In the genomic region with DNA sequence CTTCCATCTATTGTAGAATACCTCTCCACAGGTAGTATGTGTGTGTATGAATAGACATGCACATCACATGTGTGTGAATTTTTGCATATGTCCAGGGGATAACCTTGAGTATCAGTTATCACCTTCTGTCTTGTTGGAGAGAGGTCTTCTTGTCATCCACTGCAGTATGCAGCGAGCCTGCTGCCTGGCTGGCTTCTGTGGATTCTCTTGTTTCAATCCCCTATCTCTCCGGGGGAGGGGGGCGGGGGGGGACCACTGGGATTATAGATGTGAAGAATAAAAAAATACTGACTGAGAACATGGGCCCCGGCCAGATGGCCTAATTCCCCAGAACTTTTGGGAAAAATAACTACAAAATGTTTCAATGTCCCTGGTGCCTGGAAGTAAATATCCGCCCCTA, we compare ENCODE assay signal across 30 mouse cellular contexts.
DNase-seq lines count a peak whose midpoint lies in the region; ATAC-seq and TF ChIP-seq lines count a peak whose summit lies in the region.
"Had no signal": no experiment of that assay in that cellular context is flagged by ENCODE, and none has a peak within 500 bp of the region (broad histone marks: within the 10 kb centered on the region; RNA-seq: fewer than 3 reads in every experiment).

No protein-coding gene starts in this region.

- no peaks in the 10 kb centered on the region for H3K36me3 ChIP-seq in forebrain, embryonic 11.5 days (ENCODE audit: control insufficient read depth, insufficient read depth, low read length)
- H3K36me3 ChIP-seq in forebrain, embryonic 15.5 days = no peaks in the 10 kb centered on the region
- no peaks in the 10 kb centered on the region for H3K36me3 ChIP-seq in heart, postnatal 0 days (replicated peaks; ENCODE audit: control insufficient read depth, insufficient read depth, low read length)
- H3K36me3 ChIP-seq: embryonic facial prominence, embryonic 10.5 days; embryonic facial prominence, embryonic 13.5 days; G1E; heart, embryonic 13.5 days; hindbrain, embryonic 12.5 days; intestine, embryonic 15.5 days had no signal

- DNase-seq in forebrain, embryonic 11.5 days (ENCODE audit: low spot score) = peak; percentile 11
- no peak for DNase-seq in heart, postnatal 0 days (ENCODE audit: low spot score)
- DNase-seq in heart, postnatal 36 days = no peak
- DNase-seq in kidney, postnatal 10 days = peak; percentile 0
- no peak for DNase-seq in kidney, adult 11 months
- DNase-seq: adrenal gland, postnatal 10 days; adrenal gland, postnatal 36 days; B cell, adult 2 months; cerebellum, adult 18-20 months; cerebellum, postnatal 10 days; cerebellum, postnatal 36 days; embryo, embryonic 11 days; forebrain, postnatal 0 days; gastrocnemius, adult 2 months; gastrocnemius, postnatal 14 days; heart, adult 2 months; heart, postnatal 4 days; kidney, adult 18-20 months; kidney, adult 9 months had no signal

- TF ChIP-seq EP300 in heart, postnatal 0 days (IDR thresholded peaks at IDR 0.05; ENCODE audit: low read depth) = no peak

- H3K9ac ChIP-seq in forebrain, embryonic 11.5 days (ENCODE audit: low read length) = no peak overlapping the region
- no peak overlapping the region for H3K9ac ChIP-seq in forebrain, embryonic 15.5 days (replicated peaks)
- H3K9ac ChIP-seq in heart, postnatal 0 days (replicated peaks; ENCODE audit: low read depth, low read length) = no peak overlapping the region
- H3K9ac ChIP-seq: embryonic facial prominence, embryonic 13.5 days; forebrain, embryonic 13.5 days; forebrain, postnatal 0 days; heart, embryonic 13.5 days; hindbrain, embryonic 12.5 days; intestine, embryonic 15.5 days had no signal

- TF ChIP-seq CTCF in heart, postnatal 0 days (IDR thresholded peaks at IDR 0.05; ENCODE audit: low read depth) = no peak

- H3K4me1 ChIP-seq in forebrain, embryonic 11.5 days (replicated peaks; ENCODE audit: control insufficient read depth, insufficient read depth, low read length) = peaks cover 2% of the 10 kb centered on the region; the same call in 1 of the 2 replicates
- H3K4me1 ChIP-seq in forebrain, embryonic 15.5 days = peaks cover 16% of the 10 kb centered on the region
- no peaks in the 10 kb centered on the region for H3K4me1 ChIP-seq in heart, postnatal 0 days (ENCODE audit: control insufficient read depth, insufficient read depth)
- H3K4me1 ChIP-seq: embryonic facial prominence, embryonic 13.5 days; heart, embryonic 13.5 days had no signal

- ATAC-seq in forebrain, embryonic 11.5 days (replicated peaks; ENCODE audit: low FRiP score) = no peak
- no peak for ATAC-seq in forebrain, embryonic 15.5 days (replicated peaks)
- 0 out of 2 replicates have a peak, but pooled peaks have one; percentile 30 for ATAC-seq in heart, postnatal 0 days (ENCODE audit: insufficient read depth, low read depth)
- ATAC-seq: forebrain, embryonic 13.5 days; forebrain, postnatal 0 days; hindbrain, embryonic 16.5 days; intestine, embryonic 15.5 days; Patski had no signal

- intact Hi-C loops in heart, postnatal 36 days (cut with DNase I) = no loop called here

- H3K27ac ChIP-seq in forebrain, embryonic 11.5 days (ENCODE audit: low read depth, low read length) = no peak overlapping the region
- no peak overlapping the region for H3K27ac ChIP-seq in forebrain, embryonic 15.5 days (replicated peaks)
- H3K27ac ChIP-seq in heart, postnatal 0 days (ENCODE audit: low read depth) = no peak overlapping the region
- H3K27ac ChIP-seq: embryonic facial prominence, embryonic 10.5 days; embryonic facial prominence, embryonic 13.5 days; forebrain, embryonic 13.5 days; gastrocnemius, adult 2 months; heart, adult 2 months; heart, embryonic 13.5 days; hindbrain, embryonic 12.5 days; intestine, embryonic 15.5 days had no signal

- H3K27me3 ChIP-seq in forebrain, embryonic 11.5 days (ENCODE audit: control insufficient read depth, insufficient read depth, low read length) = no peaks in the 10 kb centered on the region
- no peaks in the 10 kb centered on the region for H3K27me3 ChIP-seq in forebrain, embryonic 15.5 days
- H3K27me3 ChIP-seq in heart, postnatal 0 days (ENCODE audit: control insufficient read depth, insufficient read depth, low read length) = no peaks in the 10 kb centered on the region
- H3K27me3 ChIP-seq: embryonic facial prominence, embryonic 13.5 days; forebrain, embryonic 13.5 days; heart, embryonic 13.5 days; hindbrain, embryonic 12.5 days; intestine, embryonic 15.5 days; Patski had no signal

- 86% methylated on average over 5 of the region's 5 CpGs for WGBS in forebrain, embryonic 11.5 days
- WGBS in forebrain, embryonic 15.5 days = 91% methylated on average over 5 of the region's 5 CpGs
- WGBS in heart, postnatal 0 days = 70% methylated on average over 5 of the region's 5 CpGs

- H3K4me2 ChIP-seq in forebrain, embryonic 11.5 days (ENCODE audit: low read depth, low read length, severe bottlenecking) = no peak overlapping the region
- H3K4me2 ChIP-seq in forebrain, embryonic 15.5 days (replicated peaks) = no peak overlapping the region
- H3K4me2 ChIP-seq in heart, postnatal 0 days (ENCODE audit: low read depth, low read length) = no peak overlapping the region
- H3K4me2 ChIP-seq: embryonic facial prominence, embryonic 13.5 days; forebrain, embryonic 13.5 days; heart, embryonic 13.5 days; hindbrain, embryonic 12.5 days; intestine, embryonic 15.5 days had no signal

- no peaks in the 10 kb centered on the region for H3K9me3 ChIP-seq in forebrain, embryonic 11.5 days (ENCODE audit: control insufficient read depth, low read length)
- no peaks in the 10 kb centered on the region for H3K9me3 ChIP-seq in forebrain, embryonic 15.5 days
- no peaks in the 10 kb centered on the region for H3K9me3 ChIP-seq in heart, postnatal 0 days (replicated peaks; ENCODE audit: control insufficient read depth, low read length)
- H3K9me3 ChIP-seq: embryonic facial prominence, embryonic 10.5 days; embryonic facial prominence, embryonic 13.5 days; forebrain, embryonic 13.5 days; heart, embryonic 13.5 days; hindbrain, embryonic 12.5 days; intestine, embryonic 15.5 days had no signal

- H3K4me3 ChIP-seq in forebrain, embryonic 11.5 days (ENCODE audit: low read depth, low read length) = no peak overlapping the region
- no peak overlapping the region for H3K4me3 ChIP-seq in forebrain, embryonic 15.5 days
- no peak overlapping the region for H3K4me3 ChIP-seq in heart, postnatal 0 days (ENCODE audit: low read depth, low read length)
- H3K4me3 ChIP-seq: embryonic facial prominence, embryonic 10.5 days; embryonic facial prominence, embryonic 13.5 days; erythroblast, embryonic 14.5 days; forebrain, embryonic 13.5 days; gastrocnemius, adult 2 months; heart, adult 2 months; heart, embryonic 13.5 days; hindbrain, embryonic 12.5 days; intestine, embryonic 15.5 days had no signal

Comparison
In these comparisons a context has a peak if more than half of its experiments do, and no peak if none do; other contexts are left out.
1. DNase-seq: peak in forebrain, embryonic 11.5 days (single experiment) and kidney, postnatal 10 days (single experiment); none in heart, postnatal 0 days (single experiment), heart, postnatal 36 days (0 of 2) and kidney, adult 11 months (single experiment).